Mouse (Mus musculus): ENCODE data around the gene Parp2.
"Not testable (repeated sequence)": the region's sequence is repeated elsewhere in the genome, so short reads cannot be mapped to it uniquely, and the experiment has no call there.

Gene Parp2

DNA sequence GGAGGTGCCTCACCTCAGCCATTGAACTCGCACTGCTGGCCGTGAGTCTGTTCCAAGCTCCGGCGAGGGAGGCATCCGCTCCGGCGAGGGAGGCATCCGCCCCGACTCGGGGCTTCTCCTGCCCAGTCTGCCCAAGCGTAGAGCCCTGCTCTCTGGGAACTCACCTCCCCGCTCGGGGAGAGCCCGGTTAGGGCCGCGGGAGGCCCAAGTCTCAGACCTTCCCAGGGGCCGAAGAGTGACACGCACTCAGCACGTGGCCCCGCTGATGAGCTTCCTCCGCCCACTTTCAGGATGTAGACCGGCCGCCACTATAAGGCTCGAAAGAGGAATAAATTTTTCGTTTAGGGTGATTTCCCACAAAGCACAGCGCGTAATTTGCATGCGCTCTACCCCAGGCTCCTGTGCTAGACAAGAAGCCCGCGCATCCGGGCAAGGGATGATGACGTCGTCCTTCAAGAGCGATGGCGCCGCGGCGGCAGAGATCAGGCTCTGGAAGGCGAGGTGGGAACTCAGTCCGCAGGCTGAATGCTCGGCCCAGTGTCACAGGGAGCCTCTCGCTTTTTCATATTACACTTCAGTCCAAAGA lies at the start of gene Parp2, which contains the start of gene Ccnb1ip1:
TSS of gene Parp2 (plus strand) at position 355 of the 586 bp plus-strand sequence.
TSS of gene Ccnb1ip1 (minus strand) at position 246 of the 586 bp plus-strand sequence.
- peak; percentile 99 for DNase-seq (ENCODE audit: low read depth in 2 of 2, low spot score in 2 of 2)

DNA sequence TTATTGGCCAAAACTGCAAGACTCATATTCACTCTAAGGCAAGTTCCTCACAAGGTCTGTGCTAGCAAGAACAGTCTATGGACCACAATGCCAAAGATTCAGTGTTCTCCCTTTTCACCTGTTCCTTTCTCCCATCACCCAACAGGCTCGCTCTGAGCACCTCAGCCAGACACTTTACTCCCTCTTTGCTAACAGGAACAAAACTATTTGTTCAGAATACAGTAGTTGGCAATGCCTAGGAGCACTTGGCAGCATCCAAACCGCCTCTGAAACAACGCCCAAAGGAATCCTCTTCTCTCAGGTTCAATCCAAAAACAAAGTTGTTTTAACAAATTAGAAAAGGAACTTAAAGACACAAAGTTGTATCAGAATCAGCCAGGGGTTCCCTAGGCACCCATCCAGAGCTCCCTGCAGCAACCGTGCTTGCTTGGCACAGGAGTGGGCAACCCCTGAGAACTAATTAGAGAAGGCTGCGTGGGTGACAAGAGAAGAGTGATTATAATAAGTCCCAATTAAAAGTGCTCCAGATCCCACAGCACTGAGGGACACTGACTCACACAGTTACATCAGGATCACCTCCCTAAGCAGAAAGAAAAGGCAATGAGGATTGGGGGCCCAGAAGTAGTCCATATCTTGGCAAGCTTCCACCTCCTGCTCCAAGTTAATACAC lies 49.1 kb upstream of the Parp2 start:
- DNase-seq (ENCODE audit: low read depth in 2 of 2, low spot score in 2 of 2): no peak

DNA sequence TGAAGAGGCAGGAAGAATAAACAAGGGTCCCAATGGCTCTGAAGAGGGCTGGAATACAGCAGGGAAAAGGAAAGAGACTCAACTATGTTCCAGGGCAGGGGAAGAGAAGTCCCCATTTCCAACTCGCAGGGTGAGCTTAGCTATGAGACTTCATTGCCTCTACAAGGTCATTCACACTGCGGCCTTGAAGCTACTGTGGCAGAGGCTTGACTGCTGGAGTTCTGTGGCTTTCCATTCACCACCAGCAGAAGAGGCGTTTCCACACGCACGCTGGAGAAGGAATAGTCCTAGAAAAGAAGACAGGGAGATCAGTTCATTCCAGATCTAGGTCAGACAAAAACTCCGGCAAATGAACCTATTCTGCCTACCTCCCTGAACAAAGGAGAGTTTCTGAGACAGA lies 41.9 kb upstream of the Parp2 start:
- DNase-seq (ENCODE audit: low read depth in 2 of 2, low spot score in 2 of 2): no peak

- DNase-seq (ENCODE audit: low read depth in 2 of 2, low spot score in 2 of 2): no peak
These were observed 36.3 kb upstream of the Parp2 start for GRCm38 (mm10) chr14:50771342-50771741.

- DNase-seq (ENCODE audit: low read depth in 2 of 2, low spot score in 2 of 2): no peak
These were observed 25.5 kb upstream of the Parp2 start for GRCm38 (mm10) chr14:50782166-50782565.

DNA sequence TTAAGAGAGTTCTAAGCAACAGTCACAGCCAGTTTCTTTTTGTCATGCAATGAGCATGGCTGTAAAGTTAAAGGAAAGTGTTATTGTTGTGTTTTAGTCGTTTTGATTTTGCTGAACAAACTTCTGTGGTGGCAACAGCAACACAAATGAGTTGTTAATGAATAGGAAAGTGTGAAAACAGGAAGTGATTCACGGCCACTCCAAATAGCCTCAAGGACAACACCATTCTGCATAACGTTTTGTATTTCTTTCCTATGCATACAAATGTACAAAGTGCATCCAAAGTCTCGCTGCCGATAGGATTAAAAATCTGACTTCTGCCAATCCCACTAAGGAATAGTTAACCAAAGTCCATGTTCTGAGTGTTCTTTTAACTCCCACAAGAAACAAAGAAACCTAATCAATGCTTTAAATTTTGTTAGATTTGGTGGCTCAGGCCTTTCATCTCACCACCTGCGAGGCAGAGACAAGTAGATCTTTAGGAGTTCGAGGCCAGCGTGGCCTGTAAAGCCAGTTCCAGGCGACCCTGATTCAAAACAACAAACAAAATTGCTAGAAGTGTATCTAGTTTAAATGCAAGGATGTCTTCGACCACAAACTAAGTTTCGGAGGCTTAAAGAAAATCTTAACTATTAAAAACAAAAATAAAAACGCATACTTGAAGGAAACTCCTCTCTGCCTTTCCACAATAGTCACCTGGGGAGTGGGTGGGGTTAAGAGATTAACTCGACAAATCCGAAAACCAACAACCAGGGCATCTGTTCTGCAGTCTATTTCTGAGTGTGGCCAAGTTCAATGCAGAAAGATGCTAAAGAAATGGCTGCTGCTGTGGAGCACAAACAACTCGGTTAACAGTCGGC lies 23.0 kb upstream of the Parp2 start:
- no peak for DNase-seq (ENCODE audit: low read depth in 2 of 2, low spot score in 2 of 2)

- peak; percentile 93 to 98 for DNase-seq (ENCODE audit: low read depth in 2 of 2, low spot score in 2 of 2)
These were observed 22.4 kb upstream of the Parp2 start, which contains the start of gene Ttc5 for GRCm38 (mm10) chr14:50785251-50785637. Ttc5 (minus strand) TSS chr14:50785519.

DNA sequence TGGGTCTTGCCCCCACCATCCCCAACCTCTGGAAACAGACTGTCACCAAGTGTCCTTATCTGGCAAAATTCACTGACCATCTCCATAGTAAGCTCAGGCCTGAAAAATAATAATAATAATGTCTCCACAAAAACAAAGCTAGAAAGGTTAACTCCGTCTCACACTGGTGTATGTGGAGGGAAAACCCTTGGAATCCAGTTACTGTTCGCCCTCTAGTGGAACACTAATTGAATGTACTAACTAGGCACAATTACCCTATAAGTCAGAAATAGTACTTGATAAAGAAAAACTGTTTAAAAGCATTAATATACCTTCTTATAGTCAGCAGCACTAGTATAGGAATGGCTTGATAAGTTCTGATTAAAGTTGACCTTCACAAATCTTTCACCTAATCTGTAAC lies 19.5 kb upstream of the Parp2 start:
- no peak for DNase-seq (ENCODE audit: low read depth in 2 of 2, low spot score in 2 of 2)

DNA sequence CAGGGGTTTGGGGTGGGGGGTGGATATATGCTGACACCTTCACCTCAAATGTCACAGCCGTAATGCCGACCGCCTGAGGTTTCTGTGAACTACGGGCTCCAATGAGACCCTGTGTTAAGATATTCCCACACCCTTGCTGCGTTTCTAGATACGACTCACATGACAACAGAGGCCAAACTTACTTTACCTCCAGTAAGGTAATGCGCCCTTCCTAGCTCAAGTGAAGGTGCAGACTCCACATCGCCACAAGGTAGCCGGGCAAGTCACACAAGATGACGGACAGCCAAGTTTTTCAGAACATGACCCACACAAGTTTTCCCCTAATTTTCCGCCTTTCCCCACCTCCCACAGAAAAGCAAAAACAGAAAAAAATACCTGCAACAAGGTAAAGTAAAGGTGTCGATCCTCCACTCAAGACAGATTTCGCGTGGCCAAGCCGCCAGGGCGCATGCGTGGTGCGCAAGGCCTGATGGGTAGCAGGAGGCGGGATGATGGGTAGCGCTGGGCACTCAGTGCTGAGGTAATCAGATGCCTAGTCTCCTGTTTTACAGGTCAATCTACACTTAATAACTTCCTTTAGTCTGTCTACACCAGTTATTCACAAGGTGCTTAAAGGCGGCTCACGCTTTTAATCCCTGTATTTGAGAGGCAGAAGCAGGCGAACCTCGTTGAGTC lies 12.2 kb upstream of the Parp2 start:
- DNase-seq (ENCODE audit: low read depth in 2 of 2, low spot score in 2 of 2): no peak

DNA sequence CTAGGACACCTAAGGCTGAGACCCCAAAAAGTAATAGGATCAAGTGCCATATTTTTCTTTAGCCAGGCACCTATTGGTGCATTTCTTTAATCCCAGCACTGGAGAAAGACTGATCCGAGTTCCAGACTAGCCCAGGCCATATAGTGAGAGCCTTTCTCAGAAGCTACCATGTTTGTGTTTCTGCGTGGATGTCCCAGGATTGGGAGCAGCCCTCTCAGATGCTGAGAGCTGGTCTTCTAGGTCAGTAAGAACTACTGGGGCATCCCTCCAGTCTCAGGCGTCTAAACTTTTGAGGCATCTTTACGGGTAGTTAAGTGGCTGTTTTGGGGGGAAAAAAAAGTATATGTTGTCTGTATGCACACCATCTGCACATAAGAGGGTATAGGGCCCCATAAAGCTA lies 11.7 kb upstream of the Parp2 start:
- DNase-seq (ENCODE audit: low read depth in 2 of 2, low spot score in 2 of 2): no peak

GRCm38 (mm10) chr14:50796464-50796863 lies 11.2 kb upstream of the Parp2 start:
- no peak for DNase-seq (ENCODE audit: low read depth in 2 of 2, low spot score in 2 of 2)

GRCm38 (mm10) chr14:50798512-50798911 lies 9.1 kb upstream of the Parp2 start:
- peak in 1 of 2 experiments; percentile 46 for DNase-seq (ENCODE audit: low read depth in 2 of 2, low spot score in 2 of 2)

- DNase-seq (ENCODE audit: low read depth in 2 of 2, low spot score in 2 of 2): peak; percentile 32 to 57
These were observed 8.0 kb upstream of the Parp2 start for GRCm38 (mm10) chr14:50799502-50800259.

- DNase-seq (ENCODE audit: low read depth in 2 of 2, low spot score in 2 of 2): no peak
These were observed 5.2 kb upstream of the Parp2 start for GRCm38 (mm10) chr14:50802441-50802840.

DNA sequence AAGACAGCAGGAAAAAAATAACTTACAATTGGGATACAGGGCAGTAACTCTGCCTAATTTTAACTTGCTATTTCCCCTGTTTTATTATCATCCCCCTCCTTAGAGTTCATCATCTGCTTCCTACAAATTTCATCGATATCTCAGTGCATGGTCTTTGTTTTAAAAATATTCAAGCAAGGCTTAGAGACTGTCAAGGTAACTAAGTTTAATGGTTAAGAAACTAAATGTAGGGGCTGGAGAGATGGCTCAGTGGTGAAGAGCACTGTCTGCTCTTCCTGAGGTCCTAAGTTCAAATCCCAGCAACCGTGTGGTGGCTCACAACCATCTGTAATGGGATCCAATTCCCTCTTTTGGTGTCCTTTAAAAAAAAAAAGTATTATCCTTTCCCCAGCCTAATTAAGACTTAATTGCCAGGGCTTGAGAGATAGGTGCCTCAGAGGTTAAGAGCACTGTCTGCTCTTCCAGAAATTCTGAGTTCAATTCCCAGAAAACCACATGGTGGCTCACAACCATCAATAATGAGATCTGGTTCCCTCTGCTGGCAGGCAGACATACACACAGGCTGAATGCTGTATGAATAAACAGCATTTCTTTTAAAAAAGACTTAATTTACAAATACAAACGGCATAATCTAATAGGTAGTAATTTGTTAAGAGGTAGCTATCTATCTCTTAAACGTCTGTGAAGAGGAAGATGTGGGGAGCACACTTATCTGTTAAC lies 4.6 kb upstream of the Parp2 start:
- no peak for DNase-seq (ENCODE audit: low read depth in 2 of 2, low spot score in 2 of 2)

- no peak for DNase-seq (ENCODE audit: low read depth in 2 of 2, low spot score in 2 of 2)
These were observed 3.0 kb upstream of the Parp2 start for GRCm38 (mm10) chr14:50804683-50805082.

- DNase-seq (ENCODE audit: low read depth in 2 of 2, low spot score in 2 of 2): not testable (repeated sequence)
These were observed 1.2 kb upstream of the Parp2 start for GRCm38 (mm10) chr14:50806469-50806868.

DNA sequence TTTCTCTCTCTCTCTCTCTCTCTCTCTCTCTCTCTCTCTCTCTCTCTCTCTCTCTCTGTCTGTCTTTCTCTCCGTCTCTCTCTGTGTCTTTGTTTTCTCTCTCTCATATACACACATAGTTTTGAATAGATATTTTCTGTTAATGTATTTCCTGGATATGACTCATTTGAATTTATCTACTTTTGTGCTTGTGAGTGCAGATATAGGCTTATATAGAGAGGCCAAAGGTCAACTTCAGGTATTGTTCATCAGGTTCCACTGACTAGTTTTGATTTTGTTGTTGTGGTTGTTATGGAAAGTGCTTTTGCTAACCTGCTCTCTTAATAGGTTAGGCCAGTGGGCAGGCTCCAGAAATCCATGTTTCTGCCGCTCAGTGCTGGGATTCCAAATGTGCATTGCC lies 5.4 kb downstream of the Parp2 start:
- DNase-seq (ENCODE audit: low read depth in 2 of 2, low spot score in 2 of 2): no peak

- DNase-seq (ENCODE audit: low read depth in 2 of 2, low spot score in 2 of 2): no peak
These were observed 15.6 kb downstream of the Parp2 start for GRCm38 (mm10) chr14:50823240-50823639.

GRCm38 (mm10) chr14:50824219-50824618 lies 16.6 kb downstream of the Parp2 start:
- no peak for DNase-seq (ENCODE audit: low read depth in 2 of 2, low spot score in 2 of 2)

All from CD8-positive naive resting alpha-beta T cell, adult 2 months (primary cell).